Mouse (Mus musculus) neural tube, embryonic 12.5 days (tissue): ENCODE data around the gene Ncoa3. TPM values are rescaled to one million over a fixed set of nuclear protein-coding genes. Genes with fewer than 3 reads are reported as not detected.
"Not testable (repeated sequence)": the region's sequence is repeated elsewhere in the genome, so short reads cannot be mapped to it uniquely, and the experiment has no call there.

ENCODE experiments used
- ATAC-seq: fragments of 200-750 bp; cut with Nextera tagmentation; 2 replicates; pipeline ENCODE4 v1.8.0; 2017; ENCODE audit warnings: low read depth, mild to moderate bottlenecking, moderate TSS enrichment, moderate library complexity; ENCODE audit not compliant: low FRiP score
- H3K27ac ChIP-seq: fragments of 300-500 bp; sonication (generic); 2 replicates; pipeline ENCODE4 v1.5.1; 2016
- H3K27me3 ChIP-seq: fragments of 300-500 bp; sonication (generic); replicated peaks from 2 replicates; pipeline ENCODE4 v1.6.1; 2016; ENCODE audit warnings: mild to moderate bottlenecking
- H3K36me3 ChIP-seq: fragments of 300-500 bp; sonication (generic); 2 replicates; pipeline ENCODE4 v1.6.1; 2016; ENCODE audit warnings: mild to moderate bottlenecking
- H3K4me1 ChIP-seq: fragments of 300-500 bp; sonication (generic); 2 replicates; pipeline ENCODE4 v1.6.1; 2016
- H3K4me2 ChIP-seq: fragments of 300-500 bp; sonication (generic); replicated peaks from 2 replicates; pipeline ENCODE4 v1.6.1; 2016; ENCODE audit warnings: mild to moderate bottlenecking
- H3K4me3 ChIP-seq: fragments of 300-500 bp; sonication (generic); 2 replicates; pipeline ENCODE4 v1.5.1; 2016
- H3K9ac ChIP-seq: fragments of 300-500 bp; sonication (generic); 2 replicates; pipeline ENCODE4 v1.6.1; 2016; ENCODE audit warnings: mild to moderate bottlenecking
- H3K9me3 ChIP-seq: fragments of 300-500 bp; sonication (generic); 2 replicates; pipeline ENCODE4 v1.6.1; 2016; ENCODE audit warnings: mild to moderate bottlenecking
- WGBS: fragments of 180-500 bp; shearing (Covaris S2); methylation state at CpG from one replicate; pipeline ENCODE4 v1.1.7; 2016; 5-methylcytosine and 5-hydroxymethylcytosine counted together
- polyA plus RNA-seq: library from polyadenylated mRNA; unstranded; fragments of >200 nt; fragmentation: Nextera tagmentation; extraction: Ambion mirVana; gene quantifications from 2 replicates; pipeline ENCODE4 v1.2.1, GENCODE M21; 2016

Ncoa3 gene
- polyA plus RNA-seq, 1 experiment from 2014 or later = 14.4 TPM

DNA sequence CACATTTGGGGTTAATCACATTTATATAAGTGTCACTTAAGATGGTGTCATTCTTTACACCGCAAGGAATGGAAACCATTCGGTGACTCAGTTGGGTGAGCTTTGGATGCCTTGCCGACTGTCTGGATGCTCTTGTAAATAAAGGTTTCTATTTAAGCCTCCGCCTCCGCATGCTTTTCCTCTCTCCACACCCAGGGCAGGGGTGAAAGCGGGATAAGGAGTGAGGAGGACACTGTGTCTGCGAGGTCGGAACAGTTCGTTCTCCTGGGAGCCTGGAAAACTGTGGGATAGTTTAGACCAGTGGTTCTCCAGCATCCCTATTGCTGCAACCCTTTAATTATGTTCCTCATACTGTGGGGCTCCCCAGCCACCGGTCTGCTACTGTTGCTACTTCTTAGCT is 80.6 kb downstream of the Ncoa3 start:
- WGBS = 87% methylated on average over 10 of the region's 10 CpGs
- Histone ChIP-seq H3K27me3 (no peaks in the 10 kb centered on the region), H3K9ac (no peak overlapping the region), H3K4me3 (no peak overlapping the region), H3K4me1 (no peaks in the 10 kb centered on the region), H3K27ac (no peak overlapping the region), H3K4me2 (no peak overlapping the region), H3K36me3 (peaks cover 59% of the 10 kb centered on the region), H3K9me3 (no peaks in the 10 kb centered on the region)
- ATAC-seq = no peak

DNA sequence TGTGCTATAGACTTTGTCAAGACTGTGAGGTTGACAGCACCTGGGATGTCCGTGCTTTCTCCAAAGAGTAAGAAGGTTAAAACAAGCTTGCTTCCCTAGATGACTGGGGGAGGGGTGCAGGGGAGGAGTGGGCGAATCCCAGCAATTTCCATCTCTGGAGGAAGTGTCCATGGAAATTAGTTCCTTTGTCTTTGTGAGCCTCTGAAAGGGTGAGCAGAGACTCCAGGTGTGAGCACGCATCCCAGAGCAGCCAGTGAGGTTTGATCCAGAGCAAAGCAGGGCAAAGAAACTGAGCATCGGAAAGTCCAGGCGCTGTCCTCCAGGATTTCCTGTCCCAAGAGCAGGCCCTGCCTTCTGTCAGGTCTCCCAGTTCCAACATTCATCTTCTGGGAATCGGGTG is 81.9 kb downstream of the Ncoa3 start:
- H3K27ac ChIP-seq = no peak overlapping the region
- ATAC-seq = no peak
- no peak overlapping the region for H3K4me3 ChIP-seq
- H3K9me3 ChIP-seq = no peaks in the 10 kb centered on the region
- H3K36me3 ChIP-seq = peaks cover 63% of the 10 kb centered on the region
- H3K27me3 ChIP-seq = no peaks in the 10 kb centered on the region
- 62% methylated on average over 6 of the region's 6 CpGs for WGBS
- H3K9ac ChIP-seq = no peak overlapping the region
- H3K4me1 ChIP-seq = 0 out of 2 replicates have a peak, but pooled peaks cover 1% of the 10 kb centered on the region
- no peak overlapping the region for H3K4me2 ChIP-seq

DNA sequence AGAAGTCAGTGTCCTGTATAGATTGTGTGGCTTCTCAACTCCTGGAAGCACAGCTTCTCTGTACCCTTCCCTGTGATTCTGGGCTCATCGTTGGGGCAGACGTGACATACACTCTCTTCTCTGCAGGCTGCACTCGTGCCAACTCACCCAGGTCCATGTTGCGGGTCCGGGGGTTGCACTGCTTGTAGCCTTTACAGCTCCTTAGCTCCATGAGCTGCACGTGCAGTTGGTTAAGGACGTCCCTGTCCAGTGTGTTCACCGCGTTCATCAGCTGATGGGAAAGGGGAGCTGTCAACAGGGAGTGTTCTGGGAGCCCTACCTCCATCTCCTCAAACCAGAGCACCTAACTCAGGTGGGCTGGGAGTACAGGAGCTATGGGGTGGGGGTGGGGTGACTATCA is 84.9 kb downstream of the Ncoa3 start:
- H3K36me3 ChIP-seq = peaks cover 61% of the 10 kb centered on the region
- 95% methylated on average over 9 of the region's 9 CpGs for WGBS
- ATAC-seq = no peak

DNA sequence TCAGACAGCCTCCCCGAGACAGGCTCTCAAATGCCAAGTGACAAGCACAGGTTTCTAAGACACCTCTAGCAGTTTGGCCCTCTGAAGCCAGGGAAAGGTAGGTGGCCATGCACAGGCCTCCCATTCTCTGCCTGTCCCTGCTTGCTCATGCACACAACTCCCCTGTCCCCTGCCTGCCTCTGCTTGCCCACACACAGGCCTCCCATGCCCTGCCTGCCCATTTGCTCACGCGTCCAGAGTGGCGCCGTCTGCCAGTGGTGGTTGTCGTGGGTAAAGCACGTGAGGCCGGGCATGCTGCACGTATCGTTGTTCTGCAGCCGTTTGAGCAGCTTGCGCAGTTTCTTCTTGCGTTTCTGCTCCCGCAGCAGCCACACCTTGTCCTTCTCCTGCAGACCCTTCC is 86.8 kb downstream of the Ncoa3 start:
- Histone ChIP-seq H3K27me3 (no peaks in the 10 kb centered on the region), H3K4me2 (no peak overlapping the region), H3K4me1 (0 out of 2 replicates have a peak, but pooled peaks cover 10% of the 10 kb centered on the region), H3K4me3 (no peak overlapping the region), H3K27ac (no peak overlapping the region), H3K9ac (no peak overlapping the region), H3K9me3 (no peaks in the 10 kb centered on the region), H3K36me3 (peaks cover 60% of the 10 kb centered on the region)
- WGBS = 93% methylated on average over 14 of the region's 14 CpGs
- no peak for ATAC-seq

More for the DNA sequence above, 84.9 kb downstream of the Ncoa3 start:
- Histone ChIP-seq H3K4me2 (no peak overlapping the region), H3K9me3 (no peaks in the 10 kb centered on the region), H3K9ac (no peak overlapping the region), H3K4me1 (0 out of 2 replicates have a peak, but pooled peaks cover 4% of the 10 kb centered on the region), H3K27ac (0 out of 2 replicates have a peak overlapping the region, but pooled peaks have one; percentile 42), H3K27me3 (no peaks in the 10 kb centered on the region), H3K4me3 (no peak overlapping the region)

DNA sequence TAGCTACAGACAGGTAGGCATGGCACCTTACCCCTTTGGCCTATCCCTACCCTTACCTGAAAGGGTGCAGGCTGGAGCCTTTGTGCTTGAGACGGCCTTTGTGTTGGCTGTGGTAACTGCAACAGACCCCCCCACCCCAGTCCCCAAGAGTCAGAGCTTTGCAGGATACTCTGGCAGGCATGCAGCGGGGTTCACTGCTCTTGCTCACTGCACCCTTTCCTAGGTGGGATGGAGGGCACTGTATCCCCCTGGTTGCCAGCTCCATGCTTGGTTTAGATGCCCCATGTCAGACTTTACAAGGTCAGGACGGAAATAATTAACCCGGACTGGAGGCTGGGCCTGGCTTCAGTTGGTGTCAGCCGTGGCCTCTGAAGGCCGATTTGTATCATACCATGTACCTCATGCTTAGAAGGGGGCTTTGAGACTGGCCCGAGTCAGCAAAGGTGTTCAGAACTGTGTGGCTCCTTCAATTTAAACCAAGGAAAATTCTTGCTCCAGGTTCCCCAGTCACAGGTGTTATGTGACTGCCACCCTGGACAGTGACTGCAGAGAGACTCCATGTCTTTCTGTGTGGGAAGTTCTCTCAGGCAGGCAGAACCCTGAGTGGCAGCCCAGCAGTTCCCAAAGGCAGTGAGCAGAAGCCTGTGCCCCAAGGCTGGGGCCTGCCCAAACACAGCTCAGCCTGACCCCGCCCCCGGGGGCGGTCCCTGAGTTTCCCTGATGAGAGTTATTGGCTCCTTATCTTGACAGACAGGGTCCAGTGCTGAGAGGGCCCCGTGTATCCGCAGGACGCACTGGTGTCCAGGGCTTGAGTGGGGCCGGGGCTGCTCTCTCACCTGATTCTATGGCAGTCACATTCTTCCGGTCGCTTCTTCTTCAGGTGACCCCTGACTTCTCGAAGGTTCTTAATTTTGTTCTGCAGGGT is 87.8 kb downstream of the Ncoa3 start:
- Histone ChIP-seq H3K4me2 (no peak overlapping the region), H3K9ac (no peak overlapping the region), H3K27ac (no peak overlapping the region), H3K27me3 (no peaks in the 10 kb centered on the region), H3K4me1 (0 out of 2 replicates have a peak, but pooled peaks cover 10% of the 10 kb centered on the region), H3K4me3 (no peak overlapping the region), H3K9me3 (no peaks in the 10 kb centered on the region), H3K36me3 (peaks cover 59% of the 10 kb centered on the region)
- 62% methylated on average over 17 of the region's 17 CpGs for WGBS
- no peak for ATAC-seq

DNA sequence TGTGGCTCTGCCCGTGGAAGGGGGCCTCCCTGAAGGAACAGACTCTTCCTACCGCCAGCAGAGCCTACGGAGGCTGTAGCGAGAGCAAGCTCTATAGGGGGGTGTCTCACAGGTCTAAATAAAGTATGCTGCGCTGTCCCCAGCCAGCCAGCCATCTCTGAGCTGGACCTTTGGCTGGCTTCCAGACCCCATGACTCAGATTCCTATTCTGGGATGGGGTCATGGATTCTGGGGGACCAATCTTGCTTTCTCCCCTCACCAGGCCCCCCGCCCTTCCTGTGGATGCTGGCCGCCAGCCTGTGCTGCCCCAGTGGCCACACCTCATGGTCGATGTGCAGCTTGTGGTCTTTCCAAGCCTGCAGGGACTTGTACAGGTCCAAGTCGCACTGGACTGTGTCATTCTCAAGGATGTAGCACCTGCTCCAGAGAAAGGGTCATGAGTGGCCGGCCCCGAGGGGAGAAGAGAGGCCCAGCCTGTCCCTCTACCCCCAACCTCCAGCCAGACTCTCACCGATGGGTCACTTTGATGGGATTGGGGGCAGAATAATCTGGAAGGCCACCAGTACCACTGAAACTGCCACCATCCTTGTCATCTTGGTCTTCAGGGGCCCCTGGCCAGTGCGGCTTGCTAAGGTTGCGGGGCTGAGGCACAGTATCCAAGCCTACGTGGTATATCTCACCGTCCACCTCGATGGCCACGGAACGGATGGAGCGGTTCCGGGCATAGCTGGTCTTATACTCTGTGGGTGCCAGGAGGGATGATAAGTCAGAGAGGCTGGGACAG is 88.7 kb downstream of the Ncoa3 start:
- ATAC-seq = no peak
- no peak overlapping the region for H3K4me3 ChIP-seq
- H3K36me3 ChIP-seq = peaks cover 62% of the 10 kb centered on the region
- no peaks in the 10 kb centered on the region for H3K9me3 ChIP-seq
- no peak overlapping the region for H3K27ac ChIP-seq
- 0 out of 2 replicates have a peak, but pooled peaks cover 10% of the 10 kb centered on the region for H3K4me1 ChIP-seq
- 86% methylated on average over 21 of the region's 21 CpGs for WGBS
- no peaks in the 10 kb centered on the region for H3K27me3 ChIP-seq
- H3K9ac ChIP-seq = no peak overlapping the region
- H3K4me2 ChIP-seq = no peak overlapping the region

DNA sequence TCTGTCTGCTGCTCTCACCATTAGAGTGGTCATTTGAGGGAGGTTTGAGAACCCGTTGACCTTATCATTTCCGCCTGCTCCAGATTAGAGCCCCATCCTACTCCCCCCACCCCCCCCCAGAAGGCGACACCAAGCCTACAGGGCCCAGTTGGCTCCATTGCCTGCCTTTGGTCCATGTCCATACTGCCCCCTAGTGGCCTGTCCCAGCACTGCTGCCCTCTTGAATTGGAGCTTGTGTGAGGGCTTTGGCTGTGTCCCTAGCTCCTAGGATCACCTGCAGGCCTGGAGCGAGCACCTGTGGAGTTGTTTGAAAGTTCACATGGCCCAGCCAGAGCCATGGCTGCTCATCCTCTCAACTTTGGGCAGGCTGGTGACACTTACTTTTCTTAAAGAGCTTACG is 89.8 kb downstream of the Ncoa3 start:
- no peak overlapping the region for H3K9ac ChIP-seq
- H3K4me1 ChIP-seq = 0 out of 2 replicates have a peak, but pooled peaks cover 10% of the 10 kb centered on the region
- no peak overlapping the region for H3K4me3 ChIP-seq
- H3K9me3 ChIP-seq = no peaks in the 10 kb centered on the region
- ATAC-seq = no peak
- H3K36me3 ChIP-seq = peaks cover 71% of the 10 kb centered on the region
- H3K27ac ChIP-seq = no peak overlapping the region
- no peaks in the 10 kb centered on the region for H3K27me3 ChIP-seq
- no peak overlapping the region for H3K4me2 ChIP-seq
- WGBS = 72% methylated on average over 5 of the region's 5 CpGs

DNA sequence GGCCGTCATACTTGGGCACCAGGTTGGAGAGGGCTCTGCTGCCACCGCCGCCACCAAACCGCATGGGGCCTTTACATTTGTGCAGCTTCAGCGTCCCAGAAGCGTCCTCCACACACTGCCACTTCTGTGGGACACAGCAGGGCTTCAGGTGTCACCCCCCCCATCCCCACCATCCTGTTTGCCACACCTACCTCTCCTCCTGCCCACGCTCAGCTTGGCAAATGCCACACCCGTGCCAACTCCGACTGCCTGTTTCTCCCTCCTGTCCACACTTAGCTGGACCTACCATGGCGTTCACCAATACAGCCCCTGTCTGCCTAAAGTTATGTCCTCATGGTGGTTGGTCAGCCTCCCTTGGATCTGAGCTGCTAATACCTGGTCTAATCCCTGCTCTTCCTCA is 90.2 kb downstream of the Ncoa3 start:
- no peak overlapping the region for H3K9ac ChIP-seq
- no peak for ATAC-seq
- H3K4me3 ChIP-seq = no peak overlapping the region
- no peaks in the 10 kb centered on the region for H3K9me3 ChIP-seq
- no peak overlapping the region for H3K27ac ChIP-seq
- no peak overlapping the region for H3K4me2 ChIP-seq
- H3K4me1 ChIP-seq = 0 out of 2 replicates have a peak, but pooled peaks cover 10% of the 10 kb centered on the region
- H3K27me3 ChIP-seq = no peaks in the 10 kb centered on the region
- H3K36me3 ChIP-seq = peaks cover 71% of the 10 kb centered on the region
- WGBS = 81% methylated on average over 10 of the region's 10 CpGs

DNA sequence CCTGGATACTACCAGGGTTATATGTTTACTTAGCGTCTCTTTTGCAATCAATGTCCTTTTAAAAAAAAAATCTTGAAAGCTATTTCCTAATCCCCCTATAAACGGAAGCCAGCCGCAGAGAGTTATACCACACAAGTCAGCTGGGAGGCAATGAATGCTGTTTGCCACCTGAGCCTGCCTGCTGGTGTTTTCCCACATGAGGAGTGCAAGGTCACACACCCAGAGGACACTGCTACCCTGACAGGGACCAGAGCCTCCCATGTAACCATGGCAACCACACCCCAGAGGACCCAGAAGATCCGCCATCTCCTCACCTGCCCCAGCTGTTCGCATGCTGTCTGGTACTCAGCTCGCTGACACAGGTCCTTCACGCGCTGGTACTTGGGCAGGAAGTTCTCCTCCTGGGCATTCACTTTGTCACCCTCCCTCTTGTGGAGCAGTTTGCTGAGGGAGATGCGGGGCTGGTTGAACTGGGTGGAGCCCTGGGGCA is 91.2 kb downstream of the Ncoa3 start:
- Histone ChIP-seq H3K4me3 (no peak overlapping the region), H3K4me1 (0 out of 2 replicates have a peak, but pooled peaks cover 10% of the 10 kb centered on the region), H3K4me2 (no peak overlapping the region), H3K27ac (no peak overlapping the region), H3K9ac (no peak overlapping the region), H3K36me3 (peaks cover 67% of the 10 kb centered on the region), H3K27me3 (no peaks in the 10 kb centered on the region), H3K9me3 (no peaks in the 10 kb centered on the region)
- WGBS = 79% methylated on average over 9 of the region's 9 CpGs
- ATAC-seq = no peak

DNA sequence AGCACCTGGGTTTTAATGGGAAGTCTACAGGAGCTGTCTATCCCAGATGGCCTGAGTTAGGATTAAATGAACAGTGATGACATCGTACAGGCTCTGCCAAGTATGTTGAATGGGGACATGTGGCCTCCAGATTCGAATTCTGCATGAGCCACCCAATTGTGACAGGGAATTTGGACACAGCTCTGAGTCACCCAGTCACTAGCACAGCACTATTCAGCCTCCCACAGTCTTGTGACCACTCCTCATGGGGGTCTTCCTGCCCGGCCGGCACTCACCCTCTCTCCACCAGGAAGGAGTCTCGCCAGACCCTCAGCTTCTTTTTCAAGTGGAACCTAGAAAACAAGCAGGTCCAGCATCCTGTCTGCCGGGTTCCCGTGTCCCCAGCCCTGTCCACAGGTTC is 91.7 kb downstream of the Ncoa3 start:
- no peaks in the 10 kb centered on the region for H3K27me3 ChIP-seq
- 0 out of 2 replicates have a peak, but pooled peaks cover 10% of the 10 kb centered on the region for H3K4me1 ChIP-seq
- no peak for ATAC-seq
- H3K27ac ChIP-seq = no peak overlapping the region
- no peaks in the 10 kb centered on the region for H3K9me3 ChIP-seq
- no peak overlapping the region for H3K9ac ChIP-seq
- H3K4me3 ChIP-seq = no peak overlapping the region
- WGBS = 90% methylated on average over 7 of the region's 7 CpGs
- H3K4me2 ChIP-seq = no peak overlapping the region
- H3K36me3 ChIP-seq = peaks cover 64% of the 10 kb centered on the region

DNA sequence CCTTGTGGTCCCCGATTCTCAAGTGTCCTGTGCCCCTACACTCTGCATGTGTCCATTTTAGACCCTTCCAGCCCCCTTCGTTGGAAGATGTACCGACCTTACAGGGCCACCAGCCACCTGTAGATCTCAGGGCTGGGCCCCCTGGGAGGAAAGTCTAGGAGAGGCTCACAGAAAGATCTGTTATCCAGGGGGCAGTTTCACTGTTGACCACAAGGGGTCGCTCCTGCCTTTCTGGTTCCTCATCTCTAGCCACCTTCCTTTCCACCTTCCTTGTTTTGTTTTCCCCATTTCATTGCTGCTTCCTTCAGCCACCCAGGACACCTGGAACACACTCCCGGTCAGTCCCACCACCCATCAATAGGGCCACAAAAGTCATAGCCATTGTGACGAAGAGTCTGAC is 92.5 kb downstream of the Ncoa3 start:
- not testable (repeated sequence) for H3K9me3 ChIP-seq, H3K4me3 ChIP-seq, H3K4me2 ChIP-seq, H3K9ac ChIP-seq, ATAC-seq, H3K27me3 ChIP-seq, H3K27ac ChIP-seq, H3K4me1 ChIP-seq
- peaks cover 60% of the 10 kb centered on the region for H3K36me3 ChIP-seq
- WGBS = 42% methylated on average over 6 of the region's 6 CpGs

DNA sequence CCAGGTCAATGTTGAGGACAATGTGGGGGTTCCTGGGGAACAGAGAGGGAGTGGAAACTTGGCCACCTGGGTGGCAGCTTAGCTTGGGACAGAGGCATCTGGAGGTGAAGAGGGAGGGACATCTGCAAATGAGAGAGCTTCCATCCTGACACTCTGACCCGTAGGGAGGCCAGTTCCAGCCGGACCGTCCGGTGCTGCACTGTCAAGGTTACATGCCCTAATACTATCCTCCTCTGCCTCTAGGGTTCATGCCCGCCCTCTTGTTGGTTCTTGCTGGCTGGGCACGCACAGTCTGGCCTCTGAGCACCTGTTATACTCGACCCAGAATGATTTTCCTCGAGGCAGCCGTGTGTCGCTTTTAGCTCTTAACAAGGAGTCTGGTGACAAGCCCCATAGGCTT is 93.3 kb downstream of the Ncoa3 start:
- Histone ChIP-seq H3K9me3 (no peaks in the 10 kb centered on the region), H3K9ac (no peak overlapping the region), H3K27me3 (no peaks in the 10 kb centered on the region), H3K4me3 (no peak overlapping the region), H3K4me2 (no peak overlapping the region), H3K4me1 (0 out of 2 replicates have a peak, but pooled peaks cover 11% of the 10 kb centered on the region), H3K36me3 (peaks cover 61% of the 10 kb centered on the region), H3K27ac (no peak overlapping the region)
- no peak for ATAC-seq
- 91% methylated on average over 10 of the region's 10 CpGs for WGBS
